Mouse (Mus musculus): ENCODE measurements around the gene Chd9.

DNA sequence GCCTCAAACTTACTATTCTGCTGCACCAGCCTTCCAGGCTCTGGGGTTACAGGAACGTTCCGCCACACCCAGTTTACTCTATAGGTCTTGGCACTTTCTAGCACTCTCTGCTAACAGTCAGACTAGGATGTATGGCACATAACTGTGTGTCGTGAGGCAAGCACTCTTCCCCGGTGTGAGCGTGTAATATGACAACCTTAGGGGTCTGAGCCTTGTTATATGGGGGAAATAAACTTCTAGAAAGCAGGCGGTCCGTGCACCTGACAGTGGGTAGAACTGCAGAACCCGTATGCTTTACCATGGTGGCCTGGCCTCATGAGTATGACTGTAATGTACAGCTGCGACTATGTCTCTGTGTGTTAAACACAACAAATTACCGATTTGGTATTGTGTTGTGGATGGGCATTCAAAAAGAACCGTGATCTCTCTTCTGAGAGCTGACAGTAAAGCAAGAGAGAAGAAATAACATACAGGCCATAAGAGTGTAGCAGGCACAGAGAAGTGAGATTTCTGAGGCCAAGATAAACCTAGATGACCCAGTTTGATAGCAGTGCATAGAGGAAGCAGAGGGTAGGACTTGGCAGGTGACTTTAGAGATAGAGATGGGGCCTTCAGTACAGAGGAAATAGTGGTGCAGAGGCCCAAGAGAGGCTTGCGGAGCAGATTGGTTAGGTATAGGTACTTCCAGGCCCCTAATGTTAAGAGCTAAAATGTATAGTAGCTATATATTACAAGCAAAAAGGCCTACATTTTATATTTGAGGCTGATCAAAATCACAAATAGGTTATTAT is 249.1 kb downstream of the Chd9 start:
- TF ChIP-seq CTCF (IDR thresholded peaks at IDR 0.05; ENCODE audit: extremely low read depth, insufficient read length, insufficient replicate concordance, low read depth, low read length), result no peak
- TF ChIP-seq POLR2A (IDR thresholded peaks at IDR 0.05; ENCODE audit: low read depth, low read length), result no peak

Data from small intestine, adult 2 months (tissue).